Mouse (Mus musculus) A20 (cell line): Measurements from ENCODE around the gene Ranbp2.
A peak's percentile ranks its signal among the peaks of the same experiment; 100 is the strongest.

Source experiments
- DNase-seq: peaks from one replicate; pipeline ENCODE4 v3.0.0-alpha.2; 2011; ENCODE audit warnings: low read depth, low spot score

Gene Ranbp2

DNA sequence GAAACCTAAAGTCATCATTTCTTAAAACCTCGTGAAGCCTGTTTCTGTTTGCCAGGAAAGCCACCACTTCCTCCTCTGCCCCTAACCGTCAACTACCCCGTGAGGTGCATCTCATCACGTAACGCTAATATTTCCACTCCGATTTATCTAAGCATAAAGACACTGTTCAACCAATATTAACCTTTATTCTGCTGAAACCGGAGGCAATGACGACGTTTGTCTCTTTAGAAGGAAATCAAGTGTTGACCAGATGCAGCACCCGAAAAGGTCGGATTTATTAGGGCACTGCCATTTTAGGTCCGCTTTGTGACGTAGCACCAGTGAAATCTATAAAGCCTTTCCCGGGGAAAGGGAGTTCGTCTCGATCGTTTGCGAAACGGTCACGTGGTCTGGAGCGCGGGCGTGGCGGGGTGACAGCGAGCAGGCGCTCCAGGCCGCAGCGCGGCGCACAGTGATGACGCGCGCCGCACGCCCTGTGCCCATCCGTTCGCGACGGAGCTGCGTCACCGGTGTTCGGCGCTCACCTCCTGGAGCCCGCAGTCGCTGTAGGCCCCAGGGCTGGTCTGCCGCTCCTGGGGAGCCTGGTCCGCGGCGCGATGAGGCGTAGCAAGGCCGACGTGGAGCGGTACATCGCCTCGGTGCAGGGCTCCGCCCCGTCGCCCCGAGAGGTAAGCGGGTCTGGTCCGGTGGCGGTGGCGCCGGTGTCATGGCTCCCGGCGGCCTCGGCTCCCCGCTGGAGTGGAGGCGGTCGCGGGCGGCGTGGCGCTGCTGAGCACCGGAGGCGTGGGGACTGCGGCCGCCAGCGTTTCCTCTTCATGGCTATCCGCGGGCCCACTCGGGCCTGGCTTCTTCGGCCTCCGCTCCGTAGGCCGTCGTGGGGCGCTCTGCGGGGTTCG is at the start of gene Ranbp2:
Gene Ranbp2 (plus strand): TSS at position 537 of the 896 bp plus-strand sequence.
- DNase-seq, result peak; percentile 98

DNA sequence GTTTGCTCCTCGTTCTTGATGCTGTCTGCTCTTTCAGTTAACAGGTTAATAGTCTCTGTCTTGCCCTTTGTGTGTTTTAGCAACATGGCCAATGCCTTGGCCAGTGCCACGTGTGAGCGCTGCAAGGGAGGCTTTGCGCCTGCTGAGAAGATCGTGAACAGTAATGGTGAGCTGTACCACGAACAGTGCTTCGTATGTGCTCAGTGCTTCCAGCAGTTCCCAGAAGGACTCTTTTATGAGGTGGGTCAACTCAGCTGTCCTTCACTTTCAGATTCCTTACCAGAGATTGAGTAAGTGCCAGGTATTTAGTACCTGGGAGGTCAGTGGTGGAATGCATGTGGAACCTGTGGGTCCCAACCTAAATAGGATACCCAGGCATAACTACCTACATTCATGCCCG is 47.8 kb upstream of the Ranbp2 start:
- no peak for DNase-seq

DNA sequence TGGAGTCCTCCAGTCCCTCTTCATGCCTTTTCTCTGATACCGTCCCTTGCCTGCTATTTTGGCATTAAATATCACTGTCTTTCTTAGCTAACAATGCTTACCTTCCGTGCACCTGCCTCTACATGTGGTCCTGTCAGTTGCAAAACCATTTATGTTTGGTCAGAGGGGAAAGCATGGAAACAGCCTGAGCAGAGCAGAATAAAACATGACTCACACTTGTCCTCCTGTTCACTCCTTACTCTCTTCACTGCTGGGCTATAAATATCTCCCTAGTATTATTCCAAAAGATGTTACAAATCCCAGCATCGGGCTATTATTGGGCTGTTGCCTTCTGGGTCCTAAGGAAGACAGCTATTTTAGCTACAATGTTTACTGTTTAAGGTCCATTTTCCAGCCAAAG is 44.9 kb upstream of the Ranbp2 start:
- DNase-seq, result no peak

DNA sequence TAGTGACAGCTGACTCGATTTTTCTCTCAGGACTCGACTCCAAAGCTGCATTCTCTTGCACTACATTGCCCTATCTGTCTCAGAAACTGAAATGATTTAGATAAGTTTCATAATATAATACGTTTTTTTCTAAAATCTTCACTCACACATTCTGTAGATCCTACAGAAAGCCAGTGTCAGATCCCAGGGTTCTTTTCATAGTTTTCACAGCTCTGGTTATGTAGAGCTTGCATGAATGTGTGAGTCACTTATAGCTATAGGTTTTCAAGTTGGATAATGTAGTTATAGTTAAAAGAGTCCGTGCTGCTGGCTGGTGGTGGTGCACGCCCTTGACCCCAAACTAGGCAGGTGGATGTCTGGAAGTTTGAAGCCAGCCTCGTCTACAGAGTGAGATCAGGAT is 42.1 kb upstream of the Ranbp2 start:
- DNase-seq, result no peak

DNA sequence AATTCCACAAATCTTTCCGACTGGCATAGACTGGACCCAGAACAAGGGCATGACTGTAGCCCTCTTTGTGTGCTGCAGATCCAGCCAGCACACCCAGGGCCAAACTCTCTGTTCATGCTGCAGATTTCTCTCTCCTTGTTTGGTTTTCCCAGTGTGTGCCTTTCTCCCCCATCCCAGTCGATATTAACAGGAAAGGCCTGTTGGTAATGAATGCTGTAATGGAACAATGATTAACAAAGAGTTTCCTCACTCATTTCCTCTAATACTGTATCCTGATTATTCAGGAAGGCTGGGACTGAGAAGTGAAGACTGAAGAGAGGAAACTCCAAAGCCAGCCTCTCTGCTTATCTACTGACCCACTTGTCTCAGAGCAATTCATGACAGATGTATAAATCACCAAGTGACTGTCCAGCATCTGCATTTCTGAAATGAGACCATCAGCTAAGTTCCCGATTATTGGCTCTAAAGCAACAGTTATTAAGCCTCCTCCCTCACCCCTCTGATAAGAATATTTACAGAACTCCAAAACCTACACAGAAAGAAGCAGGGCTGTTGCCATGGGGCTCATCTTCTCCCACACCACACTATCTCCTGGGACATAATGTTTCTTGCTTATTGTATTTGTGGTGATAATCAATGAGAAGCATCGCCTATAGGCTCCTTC is 41.3 kb upstream of the Ranbp2 start:
- DNase-seq, result no peak

DNA sequence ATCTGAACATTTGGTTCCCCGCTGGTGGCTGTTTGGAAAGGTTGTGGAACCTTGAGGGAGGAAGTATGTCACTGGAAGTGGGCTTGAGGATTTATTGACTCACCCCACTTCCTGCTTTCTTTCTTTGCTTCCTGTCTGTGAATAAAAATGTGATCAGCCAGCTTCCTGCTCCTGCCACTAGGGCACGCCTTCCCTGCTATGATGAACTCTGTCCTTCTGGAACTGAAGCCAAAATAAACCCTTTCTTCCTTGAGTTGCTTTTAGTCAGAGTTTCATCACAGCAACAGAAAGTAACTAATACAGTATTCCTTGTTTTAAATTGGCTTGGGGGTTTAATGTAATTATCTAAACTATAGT is 40.8 kb upstream of the Ranbp2 start:
- no peak for DNase-seq

DNA sequence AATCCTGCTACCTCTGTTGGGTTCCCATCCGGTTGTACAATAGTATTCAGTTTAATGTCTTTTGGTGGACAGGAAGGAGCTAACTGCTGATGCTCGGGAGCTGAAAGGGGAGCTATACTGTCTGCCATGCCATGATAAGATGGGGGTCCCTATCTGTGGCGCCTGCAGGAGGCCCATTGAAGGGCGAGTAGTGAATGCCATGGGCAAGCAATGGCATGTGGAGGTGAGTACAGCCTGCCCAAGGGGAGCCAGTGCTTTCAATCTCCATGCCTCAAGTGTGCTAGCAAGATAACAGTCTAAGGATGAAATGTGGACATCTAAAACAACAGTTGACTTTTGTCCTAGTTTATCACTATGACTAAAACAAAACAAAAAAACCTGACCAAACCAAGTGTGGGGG is 34.4 kb upstream of the Ranbp2 start:
- DNase-seq, result no peak

DNA sequence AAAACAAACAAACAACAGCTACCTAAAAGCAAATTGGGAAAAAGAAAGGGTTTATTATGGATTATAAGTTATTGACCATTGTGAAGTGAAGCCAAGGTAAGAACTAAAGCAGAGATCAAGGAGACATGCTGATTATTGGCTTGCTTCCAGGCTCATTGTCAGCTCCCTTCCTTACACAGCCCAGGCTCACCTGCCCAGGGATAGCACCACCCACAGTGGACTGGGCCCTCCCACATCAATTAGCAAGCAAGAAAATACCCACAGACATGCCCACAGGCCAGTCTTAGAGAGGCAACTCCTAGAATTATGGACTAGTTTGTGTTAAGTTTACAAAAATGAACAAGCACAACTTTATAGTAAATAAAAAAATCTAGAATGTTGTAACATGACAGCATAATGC is 33.9 kb upstream of the Ranbp2 start:
- DNase-seq, result no peak

DNA sequence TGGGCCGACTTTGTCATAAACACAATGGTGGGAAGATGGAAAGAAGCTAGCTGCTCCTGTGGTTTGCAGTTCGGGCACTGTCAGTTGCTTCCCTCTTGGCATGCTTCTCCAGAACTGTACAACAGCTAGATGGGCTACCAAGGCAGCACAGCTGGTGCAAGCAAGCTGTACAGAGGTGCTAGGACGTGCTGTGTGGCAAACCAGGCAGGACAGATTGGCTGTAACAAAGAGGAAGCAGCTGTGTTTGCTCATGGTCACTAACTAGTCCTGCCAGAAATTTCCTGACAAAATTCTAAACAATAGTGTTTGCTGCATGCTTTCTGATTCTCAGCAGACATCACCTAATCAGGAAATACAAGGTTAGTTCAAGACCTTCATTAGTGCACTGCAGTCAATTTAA is 30.0 kb upstream of the Ranbp2 start:
- DNase-seq, result peak; percentile 23

DNA sequence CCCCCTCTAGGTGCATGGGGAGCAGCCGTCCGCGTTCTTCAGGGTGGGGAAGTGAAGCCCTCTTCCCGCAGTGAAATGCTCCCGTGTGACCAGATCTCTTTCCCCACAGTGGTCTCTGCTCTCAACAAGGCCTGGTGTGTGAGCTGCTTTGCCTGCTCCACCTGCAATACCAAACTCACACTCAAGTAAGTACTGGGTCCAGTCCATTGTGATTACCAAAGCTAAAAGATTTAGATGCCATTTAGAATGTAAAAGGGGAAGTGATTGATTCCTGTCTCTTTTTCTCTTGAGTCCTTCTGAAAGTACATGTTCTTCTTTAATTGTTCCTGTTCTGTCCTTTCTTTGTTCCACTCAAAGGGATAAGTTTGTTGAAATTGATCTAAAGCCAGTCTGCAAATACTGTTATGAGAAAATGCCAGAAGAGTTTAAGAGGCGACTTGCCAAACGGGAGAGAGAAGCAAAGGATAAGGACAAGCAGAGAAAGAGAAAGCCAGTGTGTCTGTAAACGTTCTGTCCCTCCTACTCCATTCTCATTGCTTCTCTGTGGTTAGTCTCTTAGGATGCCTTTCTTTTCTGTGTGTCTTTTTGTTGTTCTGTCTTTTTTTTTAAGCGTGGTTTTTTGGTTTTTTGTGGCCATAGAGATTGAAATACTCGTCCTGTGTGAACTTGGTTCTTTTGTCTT is 28.3 kb upstream of the Ranbp2 start:
- DNase-seq, result peak; percentile 26

DNA sequence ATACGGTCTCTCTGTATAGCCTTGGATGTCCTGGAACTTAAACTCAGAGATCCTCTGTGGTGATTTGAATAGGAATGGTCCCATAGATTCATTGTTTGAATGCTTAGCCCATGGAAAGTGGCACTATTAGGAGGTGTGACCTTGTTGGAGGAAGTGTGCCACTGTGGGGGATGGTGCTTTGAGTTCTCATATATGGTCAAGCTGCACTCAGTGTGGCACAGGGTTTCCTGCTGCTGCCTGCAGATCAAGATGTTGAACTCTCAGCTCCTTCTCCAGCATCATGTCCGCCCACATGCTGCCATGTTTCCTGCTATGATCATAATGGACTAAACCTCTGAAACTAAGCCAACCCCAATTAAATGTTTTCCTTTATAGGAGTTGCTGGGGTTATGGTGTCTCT is 18.8 kb upstream of the Ranbp2 start:
- DNase-seq, result peak; percentile 24

DNA sequence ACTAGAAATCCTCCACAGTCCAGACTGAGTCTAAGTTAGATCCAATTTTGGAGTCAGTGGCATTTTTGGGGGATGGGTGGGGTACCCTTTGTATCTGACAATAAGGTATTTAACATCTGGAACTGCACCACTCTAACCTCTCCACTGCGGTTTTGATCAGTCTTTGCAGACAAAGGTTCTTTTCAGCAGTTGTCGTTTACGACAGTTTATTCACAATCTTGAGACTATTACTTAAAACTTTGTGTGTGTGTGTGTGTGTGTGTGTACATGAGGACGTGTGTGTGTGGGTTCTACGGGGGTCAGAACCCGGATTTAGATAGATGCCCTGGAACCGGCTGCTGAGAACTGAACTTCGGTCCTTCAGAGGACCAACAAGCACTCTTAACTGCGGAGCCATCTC is 870 bp upstream of the Ranbp2 start:
- no peak for DNase-seq

DNA sequence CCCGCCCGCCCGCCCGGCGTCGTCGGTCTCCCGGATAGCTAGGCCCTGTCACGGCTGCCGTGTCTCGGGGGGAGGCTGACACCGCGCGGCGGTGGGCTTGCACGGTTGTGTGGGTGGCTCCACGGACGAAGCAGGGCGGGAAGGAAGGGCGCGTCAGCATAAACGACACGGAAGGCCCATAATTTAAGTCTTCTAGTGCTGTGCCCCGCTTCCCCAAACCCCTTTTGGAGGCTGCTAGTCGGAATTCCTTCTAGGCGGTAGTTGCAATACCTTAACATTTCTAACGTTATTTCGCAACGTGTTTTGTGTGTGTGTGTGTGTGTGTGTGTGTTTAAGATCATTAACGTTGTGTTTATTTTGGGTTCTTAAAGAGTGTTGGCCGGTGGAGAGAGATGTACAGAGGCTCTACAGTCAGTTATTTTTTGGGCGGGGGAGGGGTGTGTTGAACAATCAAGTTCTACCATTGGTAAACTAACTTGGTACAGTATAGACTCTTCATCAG is 611 bp downstream of the Ranbp2 start:
- DNase-seq, result peak; percentile 73

DNA sequence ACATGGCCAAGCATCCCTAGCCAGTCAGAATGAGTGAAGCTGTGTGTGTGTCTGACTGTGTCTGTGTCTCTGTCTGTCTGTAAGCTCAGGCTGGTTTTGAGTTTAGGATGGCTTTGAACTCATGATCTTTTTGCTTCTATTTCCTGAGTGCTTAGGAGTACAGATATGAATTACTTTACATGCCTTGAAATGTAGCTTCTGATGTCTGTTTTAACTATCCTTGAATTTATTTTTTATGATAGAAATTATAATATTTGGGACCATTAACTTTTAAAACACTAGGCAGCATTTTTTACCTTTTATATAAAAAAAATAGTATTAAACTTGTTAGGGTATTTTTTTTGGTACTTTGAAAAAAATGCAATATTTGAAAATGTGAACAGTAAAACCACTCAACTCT is 4.9 kb downstream of the Ranbp2 start:
- no peak for DNase-seq

DNA sequence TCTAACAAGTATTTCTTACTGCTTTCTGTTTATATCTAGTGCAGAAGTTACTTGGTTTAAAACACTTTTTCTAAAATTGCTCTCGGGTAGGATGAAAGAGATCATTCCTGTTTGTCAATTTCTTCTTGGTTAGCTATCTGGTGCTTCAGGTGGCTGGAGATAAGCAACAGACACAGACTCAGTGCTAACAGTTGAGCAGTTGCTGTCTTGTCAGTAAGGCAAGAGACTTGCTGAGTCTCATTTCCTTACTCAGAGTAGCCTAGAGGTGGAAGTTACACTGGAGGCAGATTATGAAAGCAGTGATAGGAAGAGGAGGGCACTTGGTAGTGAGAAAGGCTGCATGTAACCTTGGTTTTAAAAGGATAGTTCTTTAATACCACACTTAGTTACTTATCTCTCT is 5.5 kb downstream of the Ranbp2 start:
- peak; percentile 21 for DNase-seq

DNA sequence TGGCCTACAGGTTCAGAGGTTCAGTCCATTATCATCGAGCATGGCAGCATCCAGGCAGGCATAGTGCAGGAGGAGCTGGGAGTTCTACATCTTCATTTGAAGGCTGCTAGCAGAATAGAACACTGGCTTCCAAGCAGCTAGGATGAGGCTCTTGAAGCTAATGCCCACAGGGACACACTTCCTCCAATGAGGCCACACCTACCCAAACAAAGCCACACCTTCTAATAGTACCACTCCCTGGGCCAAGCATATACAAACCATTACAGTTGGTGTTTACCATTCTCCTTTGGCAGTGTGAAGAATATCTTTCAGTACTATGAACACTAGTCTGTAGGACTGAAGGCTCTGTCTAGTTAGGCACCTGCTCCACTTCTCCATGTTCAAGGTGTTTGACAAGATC is 13.2 kb downstream of the Ranbp2 start:
- no peak for DNase-seq

DNA sequence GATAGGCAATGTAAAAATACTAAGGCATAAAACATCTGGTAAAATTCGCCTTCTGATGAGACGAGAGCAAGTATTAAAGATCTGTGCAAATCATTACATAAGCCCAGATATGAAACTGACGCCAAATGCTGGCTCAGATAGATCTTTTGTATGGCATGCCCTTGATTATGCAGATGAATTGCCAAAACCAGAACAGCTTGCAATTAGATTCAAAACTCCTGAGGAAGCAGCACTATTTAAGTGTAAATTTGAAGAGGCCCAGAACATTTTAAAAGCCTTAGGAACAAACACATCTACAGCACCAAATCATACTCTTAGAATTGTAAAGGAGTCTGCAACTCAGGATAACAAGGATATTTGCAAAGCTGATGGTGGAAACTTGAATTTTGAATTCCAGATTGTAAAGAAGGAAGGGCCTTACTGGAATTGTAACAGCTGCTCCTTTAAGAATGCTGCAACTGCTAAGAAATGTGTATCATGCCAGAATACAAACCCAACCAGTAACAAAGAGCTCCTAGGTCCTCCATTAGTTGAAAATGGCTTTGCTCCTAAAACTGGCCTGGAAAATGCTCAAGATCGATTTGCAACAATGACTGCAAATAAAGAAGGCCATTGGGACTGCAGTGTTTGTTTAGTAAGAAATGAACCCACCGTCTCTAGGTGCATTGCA is 30.5 kb downstream of the Ranbp2 start:
- no peak for DNase-seq

DNA sequence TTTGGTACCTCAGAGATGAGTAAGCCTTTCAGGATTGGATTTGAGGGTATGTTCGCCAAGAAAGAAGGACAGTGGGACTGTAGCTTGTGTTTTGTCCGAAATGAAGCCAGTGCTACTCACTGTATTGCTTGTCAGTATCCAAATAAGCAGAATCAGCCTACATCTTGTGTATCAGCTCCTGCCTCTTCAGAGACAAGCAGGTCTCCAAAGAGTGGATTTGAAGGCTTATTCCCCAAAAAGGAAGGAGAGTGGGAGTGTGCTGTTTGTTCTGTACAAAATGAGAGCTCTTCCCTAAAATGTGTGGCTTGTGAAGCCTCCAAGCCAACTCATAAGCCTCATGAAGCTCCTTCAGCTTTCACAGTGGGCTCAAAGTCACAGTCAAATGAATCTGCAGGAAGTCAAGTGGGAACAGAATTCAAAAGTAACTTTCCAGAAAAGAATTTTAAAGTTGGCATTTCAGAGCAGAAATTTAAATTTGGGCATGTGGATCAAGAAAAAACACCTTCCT is 31.4 kb downstream of the Ranbp2 start:
- DNase-seq, result no peak

DNA sequence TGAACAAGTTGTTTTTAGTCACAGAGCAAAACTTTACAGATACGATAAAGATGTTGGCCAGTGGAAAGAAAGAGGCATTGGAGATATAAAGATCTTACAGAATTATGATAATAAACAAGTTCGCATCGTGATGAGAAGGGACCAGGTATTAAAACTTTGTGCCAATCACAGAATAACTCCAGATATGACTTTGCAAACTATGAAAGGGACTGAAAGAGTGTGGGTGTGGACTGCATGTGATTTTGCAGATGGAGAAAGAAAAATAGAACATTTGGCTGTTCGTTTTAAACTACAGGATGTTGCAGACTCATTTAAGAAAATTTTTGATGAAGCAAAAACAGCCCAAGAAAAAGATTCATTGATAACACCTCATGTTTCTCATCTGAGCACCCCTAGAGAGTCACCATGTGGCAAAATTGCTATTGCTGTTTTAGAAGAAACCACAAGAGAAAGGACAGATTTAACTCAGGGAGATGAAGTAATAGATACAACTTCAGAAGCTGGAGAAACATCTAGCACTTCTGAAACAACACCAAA is 33.3 kb downstream of the Ranbp2 start:
- no peak for DNase-seq

DNA sequence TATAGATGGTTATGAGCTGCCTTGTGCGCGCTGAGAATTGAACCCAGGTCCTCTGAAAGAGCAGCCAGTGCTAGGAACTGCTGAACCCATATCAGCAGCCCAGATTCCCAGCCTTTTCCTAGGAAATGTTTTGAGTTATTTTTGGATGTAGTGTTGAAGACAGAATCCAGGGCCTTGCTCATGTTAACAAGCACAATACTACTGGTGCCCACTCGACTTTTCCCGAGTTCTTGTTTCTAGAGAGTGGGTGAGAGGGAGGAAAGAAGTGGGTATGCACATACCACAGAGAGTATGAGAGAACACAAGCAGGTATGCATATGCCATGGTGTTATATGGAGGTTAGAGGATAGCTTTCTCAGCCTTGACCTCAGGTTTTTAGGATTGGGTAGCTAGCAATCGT is 44.3 kb downstream of the Ranbp2 start:
- DNase-seq, result no peak

DNA sequence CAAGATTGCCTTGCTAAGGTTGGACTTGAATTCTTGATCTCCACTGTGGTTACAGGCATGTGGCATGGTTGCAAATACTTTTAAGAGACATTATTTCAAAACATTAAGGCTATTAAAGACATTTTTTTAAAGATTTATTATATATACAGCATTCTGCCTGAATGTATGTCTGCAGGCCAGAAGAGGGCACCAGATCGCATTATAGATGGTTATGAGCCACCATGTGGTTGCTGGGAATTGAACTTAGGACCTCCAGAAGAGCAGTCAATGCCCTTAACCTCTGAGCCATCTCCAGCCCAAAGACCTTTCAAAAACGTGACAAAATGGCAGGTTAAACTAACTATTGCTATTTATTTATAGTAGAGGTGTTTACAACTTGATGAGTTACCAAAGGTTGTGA is 48.9 kb downstream of the Ranbp2 start:
- DNase-seq, result peak; percentile 29
